24 mouse cellular contexts compared by ENCODE assay signal in the genomic region with DNA sequence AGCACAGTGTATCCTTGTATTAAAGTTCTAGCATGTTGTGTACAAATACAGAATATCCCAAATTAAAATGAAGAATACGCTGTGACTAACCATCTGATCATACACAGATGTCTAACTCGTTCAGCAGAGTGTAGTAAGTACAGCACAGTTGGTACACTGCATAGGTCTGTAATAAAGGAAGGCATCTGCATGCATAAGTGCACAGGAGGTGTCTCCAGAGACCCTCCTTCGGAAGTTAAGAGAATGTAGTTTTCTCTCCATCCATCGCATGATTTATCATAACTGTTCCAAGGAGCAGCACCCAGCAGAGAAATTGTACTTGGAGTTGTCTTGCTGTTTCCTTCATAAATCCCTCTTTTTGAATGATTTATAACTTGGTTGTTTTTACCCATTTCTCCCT.
"Had no signal": no experiment of that assay in that cellular context is flagged by ENCODE, and none has a peak within 500 bp of the region (broad histone marks: within the 10 kb centered on the region; RNA-seq: fewer than 3 reads in every experiment).

No protein-coding gene starts in this region.

- ATAC-seq: intestine, embryonic 16.5 days had no signal

- H3K4me1 ChIP-seq: heart, embryonic 13.5 days; heart, embryonic 15.5 days; hindbrain, embryonic 12.5 days; hindbrain, embryonic 15.5 days; kidney, embryonic 15.5 days; limb, embryonic 13.5 days; limb, embryonic 15.5 days had no signal

- H3K9me3 ChIP-seq: heart, embryonic 13.5 days; heart, embryonic 15.5 days; hindbrain, embryonic 12.5 days; hindbrain, embryonic 15.5 days; kidney, embryonic 15.5 days; limb, embryonic 13.5 days; limb, embryonic 15.5 days had no signal

- DNase-seq: gastrocnemius, postnatal 14 days; gastrocnemius, postnatal 36 days; heart, adult 11 months; heart, adult 2 months; heart, postnatal 14 days; heart, postnatal 36 days; kidney, adult 11 months; kidney, adult 2 months; kidney, adult 9 months; kidney, postnatal 14 days; kidney, postnatal 36 days; layer of hippocampus, adult 9-11 months; layer of hippocampus, postnatal 36 days; left cerebral cortex, postnatal 4 days had no signal

- H3K36me3 ChIP-seq: heart, embryonic 13.5 days; heart, embryonic 15.5 days; hindbrain, embryonic 12.5 days; hindbrain, embryonic 15.5 days; kidney, embryonic 15.5 days; limb, embryonic 13.5 days; limb, embryonic 15.5 days had no signal

- H3K4me3 ChIP-seq: heart, adult 2 months; heart, embryonic 13.5 days; heart, embryonic 15.5 days; hindbrain, embryonic 12.5 days; hindbrain, embryonic 15.5 days; kidney, embryonic 15.5 days; limb, embryonic 13.5 days; limb, embryonic 15.5 days had no signal

- H3K9ac ChIP-seq: heart, embryonic 13.5 days; heart, embryonic 15.5 days; hindbrain, embryonic 12.5 days; hindbrain, embryonic 15.5 days; kidney, embryonic 15.5 days; limb, embryonic 13.5 days; limb, embryonic 15.5 days had no signal

- H3K4me2 ChIP-seq: heart, embryonic 11.5 days; heart, embryonic 13.5 days; heart, embryonic 15.5 days; hindbrain, embryonic 12.5 days; hindbrain, embryonic 15.5 days; kidney, embryonic 15.5 days; limb, embryonic 13.5 days; limb, embryonic 15.5 days had no signal

- H3K27me3 ChIP-seq: heart, embryonic 13.5 days; heart, embryonic 15.5 days; hindbrain, embryonic 12.5 days; hindbrain, embryonic 15.5 days; kidney, embryonic 15.5 days; limb, embryonic 13.5 days; limb, embryonic 15.5 days had no signal

- H3K27ac ChIP-seq: heart, adult 2 months; heart, embryonic 13.5 days; heart, embryonic 15.5 days; hindbrain, embryonic 12.5 days; hindbrain, embryonic 15.5 days; kidney, embryonic 15.5 days; kidney, postnatal 0 days; limb, embryonic 13.5 days; limb, embryonic 15.5 days had no signal
